Mouse (Mus musculus): Measurements from ENCODE around the gene Atp8a1. TPM values are rescaled to one million over a fixed set of nuclear protein-coding genes. Genes with fewer than 3 reads are reported as not detected.

Gene Atp8a1
- polyA plus RNA-seq (2016; fragmentation: Nextera tagmentation; extraction: Ambion mirVana) = 25.2 and 28.1 TPM in 2 replicates

DNA sequence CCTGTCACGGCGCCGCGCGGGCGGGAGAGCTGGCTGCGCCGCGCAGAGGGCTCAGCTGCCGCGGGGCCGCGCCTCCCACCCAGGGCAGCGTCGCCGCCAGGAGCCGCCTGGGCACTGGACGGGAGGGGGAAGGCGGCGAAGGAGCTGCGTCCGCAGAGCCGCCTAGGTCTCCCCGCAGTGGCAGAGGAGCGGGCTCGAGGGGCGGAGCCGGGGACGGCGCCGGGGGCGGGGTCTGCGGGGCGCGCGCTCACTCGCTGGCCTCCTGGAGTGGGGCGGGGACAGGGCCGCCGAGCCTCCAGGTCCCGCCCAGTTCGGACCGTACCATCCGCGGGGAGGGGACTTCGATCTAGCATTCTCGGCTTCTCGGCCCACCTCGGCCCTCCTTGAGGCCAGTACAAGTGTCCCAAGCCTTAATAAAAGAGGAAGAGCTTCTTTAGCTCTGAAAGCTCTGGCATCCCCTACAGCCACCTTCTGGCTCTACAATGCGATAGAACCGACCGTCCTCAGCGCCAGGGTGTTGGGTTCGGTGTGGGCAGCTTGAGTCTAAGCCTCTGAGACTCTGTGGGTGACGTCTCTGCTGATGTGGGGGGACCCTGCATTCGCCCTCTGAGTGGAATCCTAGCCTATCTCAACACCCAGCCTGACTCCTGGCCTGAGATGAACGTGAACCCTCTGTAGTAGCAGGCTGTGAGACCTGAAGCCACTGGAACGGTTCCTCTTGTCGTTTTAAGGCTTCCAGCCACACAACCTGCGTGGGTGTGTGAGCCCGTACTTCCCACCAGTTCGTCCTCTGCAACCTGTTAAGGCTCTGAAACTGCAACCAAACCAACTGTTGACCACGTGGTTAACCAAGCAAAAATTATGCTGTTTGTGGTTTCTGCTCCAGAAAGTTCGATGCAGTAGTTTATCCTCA is at the start of gene Atp8a1:
Gene Atp8a1, minus strand, starts transcription at position 182 of the 913 bp plus-strand sequence.
- H3K4me1 ChIP-seq = peaks cover 41% of the 10 kb centered on the region
- peak within 1 kb of the TSS; percentile 85 for H3K9ac ChIP-seq

DNA sequence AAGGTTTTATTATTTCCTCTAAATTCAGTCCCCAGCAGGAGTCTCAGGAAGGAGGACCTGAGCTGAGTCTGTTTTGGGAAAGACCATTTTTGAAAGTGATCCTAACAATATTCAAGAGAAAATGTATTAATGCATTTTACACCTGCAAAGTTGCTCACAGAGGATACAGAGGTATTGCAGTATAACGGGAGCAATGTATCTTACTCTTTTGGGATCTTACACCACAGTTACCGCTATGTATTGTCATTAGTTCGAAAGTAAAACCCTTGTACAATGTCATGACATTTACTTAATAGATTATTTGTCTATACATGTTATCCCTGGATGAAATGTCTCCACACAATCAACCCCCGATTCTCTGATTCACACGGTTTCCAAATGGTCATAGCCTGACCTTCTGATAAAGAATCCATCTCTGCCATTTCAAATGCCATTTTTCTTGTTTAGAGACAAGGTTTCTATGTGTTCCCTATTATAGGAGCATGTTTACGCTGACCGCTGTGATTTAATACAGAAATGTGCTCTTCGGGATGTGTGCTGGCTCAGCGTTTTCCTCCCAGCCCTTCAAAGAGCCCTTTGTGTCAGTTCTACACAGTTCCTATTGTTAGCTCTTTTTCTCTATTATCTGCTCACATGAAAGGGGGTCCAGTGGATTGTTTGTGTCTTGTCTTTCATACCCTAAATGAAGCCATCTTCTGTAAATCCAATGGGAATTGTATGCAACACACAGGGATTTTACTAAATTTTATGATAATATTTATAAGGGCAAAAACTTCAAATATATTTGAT is 37.4 kb upstream of the Atp8a1 start:
- H3K4me3 ChIP-seq (replicated peaks) = no peak overlapping the region
- no peaks in the 10 kb centered on the region for H3K36me3 ChIP-seq (replicated peaks)
- 45% methylated on average over 9 of the region's 9 CpGs for WGBS
- no peaks in the 10 kb centered on the region for H3K9me3 ChIP-seq
- peak; percentile 67 for ATAC-seq (ENCODE audit: low FRiP score)
- H3K9ac ChIP-seq = no peak overlapping the region
- H3K4me1 ChIP-seq = peaks cover 10% of the 10 kb centered on the region
- H3K27me3 ChIP-seq = no peaks in the 10 kb centered on the region
- no peak overlapping the region for H3K4me2 ChIP-seq
- no peak overlapping the region for H3K27ac ChIP-seq

More for the DNA sequence above, at the start of gene Atp8a1:
- Histone ChIP-seq H3K9me3 (no peaks in the 10 kb centered on the region), H3K27ac (peak within 1 kb of the TSS; percentile 84), H3K27me3 (no peaks in the 10 kb centered on the region), H3K36me3 (replicated peaks) (no peaks in the 10 kb centered on the region), H3K4me3 (replicated peaks) (peak within 1 kb of the TSS; percentile 88), H3K4me2 (peak within 1 kb of the TSS; percentile 81)
- WGBS = under 1% methylated on average over 56 of the region's 64 CpGs
- ATAC-seq (ENCODE audit: low FRiP score) = peak; percentile 96

DNA sequence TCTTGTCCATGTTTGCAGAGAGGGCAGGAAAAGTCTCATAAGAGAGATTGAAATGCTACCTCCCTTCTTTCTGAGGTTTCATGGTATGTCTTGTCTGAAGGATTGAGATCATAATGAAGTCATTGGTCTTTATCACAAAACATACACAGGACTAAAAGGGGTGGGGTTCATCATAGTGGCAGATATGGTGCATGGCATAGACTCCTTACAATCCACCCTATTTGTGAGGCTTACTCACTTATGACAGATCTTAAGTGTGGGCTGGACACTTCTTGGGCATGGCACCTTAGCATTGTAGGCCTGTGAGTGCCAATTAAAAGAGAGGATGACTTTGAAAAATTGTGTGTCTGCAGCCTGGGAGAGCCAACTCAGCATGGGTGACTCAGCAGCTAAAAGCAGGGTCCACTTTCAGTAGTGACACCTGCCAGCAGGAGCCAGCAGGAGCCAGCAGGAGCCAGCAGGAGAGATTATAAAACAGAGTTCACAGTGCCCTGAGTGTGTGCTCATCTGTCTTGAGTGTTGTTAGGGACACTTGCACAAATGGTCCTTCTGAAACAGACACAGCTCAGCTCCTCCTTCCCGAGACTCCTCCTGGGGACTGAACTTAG is 36.4 kb upstream of the Atp8a1 start:
- WGBS = 61% methylated on average over 1 of the region's 1 CpGs
- ATAC-seq (ENCODE audit: low FRiP score) = 0 out of 2 replicates have a peak, but pooled peaks have one; percentile 27

DNA sequence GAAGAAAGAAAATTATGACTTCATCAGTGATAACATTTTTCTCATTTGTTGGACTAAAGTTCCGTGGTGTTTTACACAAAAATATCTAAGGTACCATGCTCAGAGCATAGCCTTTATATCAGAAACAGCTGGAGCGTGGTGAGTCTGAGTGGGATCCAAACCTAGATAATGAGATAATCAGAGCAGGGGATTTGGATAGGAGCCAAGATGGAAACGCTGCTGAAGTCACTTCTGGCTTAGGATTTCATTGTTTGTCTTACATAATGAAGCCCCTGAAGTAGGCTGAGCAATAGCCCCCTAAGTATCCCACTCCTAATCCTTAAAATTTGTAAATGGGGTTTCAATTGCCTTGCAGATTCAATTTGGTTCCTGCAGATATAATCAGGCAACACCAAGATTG is 24.2 kb upstream of the Atp8a1 start:
- H3K4me2 ChIP-seq = no peak overlapping the region
- H3K4me1 ChIP-seq = peaks cover 5% of the 10 kb centered on the region; the same call in 1 of the 2 replicates
- H3K27ac ChIP-seq = no peak overlapping the region
- no peaks in the 10 kb centered on the region for H3K9me3 ChIP-seq
- H3K4me3 ChIP-seq (replicated peaks) = no peak overlapping the region
- no peaks in the 10 kb centered on the region for H3K27me3 ChIP-seq
- H3K36me3 ChIP-seq (replicated peaks) = no peaks in the 10 kb centered on the region
- 34% methylated on average over 3 of the region's 3 CpGs for WGBS
- no peak overlapping the region for H3K9ac ChIP-seq
- peak; percentile 51; the same call in 1 of the 2 replicates for ATAC-seq (ENCODE audit: low FRiP score)

More for the DNA sequence above, 36.4 kb upstream of the Atp8a1 start:
- Histone ChIP-seq H3K27ac (no peak overlapping the region), H3K36me3 (replicated peaks) (no peaks in the 10 kb centered on the region), H3K4me2 (no peak overlapping the region), H3K9ac (no peak overlapping the region), H3K4me1 (peaks cover 10% of the 10 kb centered on the region), H3K9me3 (no peaks in the 10 kb centered on the region), H3K27me3 (no peaks in the 10 kb centered on the region), H3K4me3 (replicated peaks) (no peak overlapping the region)

DNA sequence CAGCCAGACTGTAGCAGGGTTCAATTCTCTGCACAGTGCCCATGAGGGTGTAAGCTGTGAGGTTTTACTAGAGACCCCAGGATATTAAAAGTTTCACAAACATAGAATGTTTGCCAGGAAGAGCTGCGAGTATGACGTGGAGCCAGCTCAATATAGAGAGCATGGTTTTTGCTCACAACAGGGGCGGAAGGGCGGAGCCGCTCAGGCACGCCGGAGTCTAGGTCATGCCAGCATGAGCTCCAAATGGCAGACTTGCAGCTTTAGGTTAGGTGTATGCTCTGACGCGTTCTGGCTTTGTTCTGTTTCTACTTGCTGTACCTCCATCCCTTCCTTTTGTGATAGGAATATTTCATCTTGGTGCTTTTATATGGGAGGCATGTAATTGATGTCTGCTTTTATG is 19.0 kb upstream of the Atp8a1 start:
- H3K9me3 ChIP-seq = no peaks in the 10 kb centered on the region
- no peak overlapping the region for H3K27ac ChIP-seq
- no peak for ATAC-seq (ENCODE audit: low FRiP score)
- 75% methylated on average over 9 of the region's 9 CpGs for WGBS
- H3K36me3 ChIP-seq (replicated peaks) = no peaks in the 10 kb centered on the region
- no peak overlapping the region for H3K9ac ChIP-seq
- no peak overlapping the region for H3K4me2 ChIP-seq
- H3K4me3 ChIP-seq (replicated peaks) = no peak overlapping the region
- H3K27me3 ChIP-seq = no peaks in the 10 kb centered on the region
- peaks cover 11% of the 10 kb centered on the region; the same call in 1 of the 2 replicates for H3K4me1 ChIP-seq

DNA sequence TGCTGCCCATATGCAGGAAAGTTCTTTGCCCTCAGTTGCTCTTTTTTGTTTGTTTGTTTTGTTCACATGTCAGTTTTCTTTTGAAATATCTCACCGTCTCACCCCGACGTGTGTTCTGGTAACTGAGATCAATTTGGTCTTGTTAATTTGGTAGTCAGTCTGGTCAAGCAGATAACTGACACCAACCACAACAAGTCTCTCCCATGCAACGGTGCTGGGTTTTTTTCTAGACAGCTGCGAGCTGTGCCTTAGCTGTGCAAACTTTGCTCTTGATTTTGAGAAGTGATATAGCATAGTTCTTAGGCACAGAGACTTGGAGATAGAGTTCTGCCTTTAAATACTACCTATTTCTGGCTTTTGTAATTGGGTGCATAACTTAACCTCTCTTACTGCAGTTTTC is 18.4 kb upstream of the Atp8a1 start:
- peaks cover 11% of the 10 kb centered on the region; the same call in 1 of the 2 replicates for H3K4me1 ChIP-seq
- H3K4me2 ChIP-seq = no peak overlapping the region
- no peak for ATAC-seq (ENCODE audit: low FRiP score)
- H3K36me3 ChIP-seq (replicated peaks) = no peaks in the 10 kb centered on the region
- H3K27me3 ChIP-seq = no peaks in the 10 kb centered on the region
- no peak overlapping the region for H3K4me3 ChIP-seq (replicated peaks)
- H3K27ac ChIP-seq = no peak overlapping the region
- 70% methylated on average over 5 of the region's 5 CpGs for WGBS
- H3K9ac ChIP-seq = no peak overlapping the region
- no peaks in the 10 kb centered on the region for H3K9me3 ChIP-seq

DNA sequence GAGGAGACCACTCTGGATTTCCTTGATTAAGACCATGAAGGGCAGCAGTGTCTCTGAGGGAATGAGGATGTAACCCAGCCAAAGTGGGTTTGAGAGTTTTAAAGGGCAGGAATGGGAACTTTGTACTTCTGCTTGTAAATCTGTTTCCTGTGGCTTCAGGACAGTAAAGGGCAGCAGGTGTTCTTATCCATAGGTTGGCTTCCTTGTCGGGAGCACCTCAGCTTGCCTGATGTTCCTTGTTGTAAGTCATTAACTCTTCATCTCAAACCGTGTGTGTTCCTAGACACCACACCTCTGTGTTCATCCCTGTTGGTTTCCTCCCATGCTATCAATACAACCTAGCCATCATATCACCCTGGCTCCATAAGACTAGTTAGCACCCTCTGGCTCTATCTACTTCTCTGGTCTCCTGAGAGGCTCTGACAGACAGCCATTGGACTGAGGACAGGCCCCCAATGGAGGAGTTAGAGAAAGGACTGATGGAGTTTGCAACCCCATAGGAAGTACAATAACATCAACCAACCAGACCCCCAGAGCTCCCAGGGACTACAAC is 17.4 kb upstream of the Atp8a1 start:
- Histone ChIP-seq H3K9me3 (no peaks in the 10 kb centered on the region), H3K36me3 (replicated peaks) (no peaks in the 10 kb centered on the region), H3K27me3 (no peaks in the 10 kb centered on the region), H3K27ac (no peak overlapping the region), H3K4me1 (peaks cover 11% of the 10 kb centered on the region; the same call in 1 of the 2 replicates), H3K4me2 (peak overlapping the region; percentile 30; the same call in 1 of the 2 replicates), H3K9ac (no peak overlapping the region), H3K4me3 (replicated peaks) (no peak overlapping the region)
- 85% methylated on average over 2 of the region's 2 CpGs for WGBS
- ATAC-seq (ENCODE audit: low FRiP score) = no peak

DNA sequence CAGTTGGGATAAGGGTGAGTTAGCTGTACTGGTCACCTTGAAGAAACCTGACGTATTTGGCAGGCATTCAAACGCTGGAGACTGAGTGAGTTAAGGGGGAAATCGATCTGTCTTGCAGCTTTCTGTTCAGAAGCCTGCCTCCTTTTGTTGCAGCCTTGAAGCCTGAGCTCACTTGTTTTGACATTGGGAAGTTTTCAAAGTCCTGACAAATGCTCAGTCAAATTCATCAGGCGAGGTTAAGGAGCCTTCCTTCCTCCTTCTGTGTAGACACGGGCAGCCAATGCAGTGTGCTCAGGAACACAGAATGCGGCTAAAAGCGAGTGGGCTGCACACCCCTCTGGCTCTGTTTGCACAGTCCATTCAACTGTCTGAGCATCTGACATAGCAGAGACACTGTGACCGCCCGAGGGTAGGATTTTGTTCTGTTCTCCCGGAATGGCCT is 16.7 kb upstream of the Atp8a1 start:
- no peak overlapping the region for H3K9ac ChIP-seq
- peaks cover 11% of the 10 kb centered on the region; the same call in 1 of the 2 replicates for H3K4me1 ChIP-seq
- no peak overlapping the region for H3K4me3 ChIP-seq (replicated peaks)
- H3K27ac ChIP-seq = no peak overlapping the region
- H3K27me3 ChIP-seq = no peaks in the 10 kb centered on the region
- no peaks in the 10 kb centered on the region for H3K9me3 ChIP-seq
- no peaks in the 10 kb centered on the region for H3K36me3 ChIP-seq (replicated peaks)
- peak; percentile 54; the same call in 1 of the 2 replicates for ATAC-seq (ENCODE audit: low FRiP score)
- WGBS = 25% methylated on average over 10 of the region's 10 CpGs
- H3K4me2 ChIP-seq = peak overlapping the region; percentile 30

DNA sequence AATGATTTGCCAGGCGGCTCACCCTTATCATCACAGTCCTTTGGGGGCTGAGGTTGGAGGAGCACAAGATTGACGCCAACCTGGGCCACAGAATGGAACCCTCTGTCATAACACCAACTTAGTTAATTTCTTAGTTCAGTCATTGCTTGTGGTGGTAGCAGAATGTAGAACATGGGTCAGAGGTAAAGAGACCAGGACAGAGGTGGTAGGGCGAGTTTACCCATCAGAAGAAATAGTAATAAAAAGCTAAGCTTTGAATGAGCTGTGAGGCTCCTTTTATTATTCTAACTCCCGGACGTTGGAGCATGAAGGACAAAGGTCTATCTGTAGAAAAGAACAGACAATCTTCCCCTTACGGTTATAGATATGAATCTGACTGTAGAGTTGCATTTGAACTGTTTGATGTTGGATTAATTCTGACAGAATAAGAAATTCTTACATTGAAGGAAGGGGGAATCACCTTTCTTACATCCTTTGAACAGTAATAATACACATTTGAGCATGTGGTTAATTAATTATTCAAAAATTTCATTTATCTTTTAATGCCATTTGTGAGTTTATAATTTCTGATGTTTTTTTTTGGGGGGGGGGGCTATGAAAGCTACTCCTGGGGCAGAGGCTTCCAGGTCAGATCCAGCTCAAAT is 7.9 kb upstream of the Atp8a1 start:
- Histone ChIP-seq H3K9me3 (no peaks in the 10 kb centered on the region), H3K27ac (no peak overlapping the region), H3K4me2 (no peak overlapping the region), H3K27me3 (no peaks in the 10 kb centered on the region), H3K4me1 (no peaks in the 10 kb centered on the region), H3K4me3 (replicated peaks) (no peak overlapping the region), H3K9ac (no peak overlapping the region), H3K36me3 (replicated peaks) (no peaks in the 10 kb centered on the region)
- WGBS = 83% methylated on average over 6 of the region's 6 CpGs
- no peak for ATAC-seq (ENCODE audit: low FRiP score)

DNA sequence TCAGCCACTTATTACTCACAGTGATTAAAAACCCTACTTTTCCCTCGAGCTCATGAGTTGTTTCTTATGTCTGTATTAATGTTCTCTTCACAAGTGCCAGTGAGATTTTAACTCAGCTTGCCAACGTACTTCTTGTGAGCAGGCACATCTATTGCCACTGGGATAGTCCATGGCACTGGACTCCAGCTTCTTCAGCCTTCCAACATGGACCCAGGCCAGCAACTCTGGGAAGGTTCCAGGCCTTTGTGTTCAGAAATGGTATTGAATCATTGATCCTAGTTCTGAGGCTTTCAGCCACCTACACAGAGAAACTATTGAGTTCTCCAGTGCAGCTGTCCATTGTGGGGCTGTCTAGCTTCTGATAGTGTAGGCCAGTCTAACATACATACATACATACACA is 5.6 kb upstream of the Atp8a1 start:
- Histone ChIP-seq H3K9me3 (no peaks in the 10 kb centered on the region), H3K27ac (no peak overlapping the region), H3K4me3 (replicated peaks) (no peak overlapping the region), H3K27me3 (no peaks in the 10 kb centered on the region), H3K9ac (no peak overlapping the region), H3K36me3 (replicated peaks) (no peaks in the 10 kb centered on the region), H3K4me1 (peaks cover 9% of the 10 kb centered on the region), H3K4me2 (no peak overlapping the region)
- 80% methylated on average over 2 of the region's 2 CpGs for WGBS
- no peak for ATAC-seq (ENCODE audit: low FRiP score)

DNA sequence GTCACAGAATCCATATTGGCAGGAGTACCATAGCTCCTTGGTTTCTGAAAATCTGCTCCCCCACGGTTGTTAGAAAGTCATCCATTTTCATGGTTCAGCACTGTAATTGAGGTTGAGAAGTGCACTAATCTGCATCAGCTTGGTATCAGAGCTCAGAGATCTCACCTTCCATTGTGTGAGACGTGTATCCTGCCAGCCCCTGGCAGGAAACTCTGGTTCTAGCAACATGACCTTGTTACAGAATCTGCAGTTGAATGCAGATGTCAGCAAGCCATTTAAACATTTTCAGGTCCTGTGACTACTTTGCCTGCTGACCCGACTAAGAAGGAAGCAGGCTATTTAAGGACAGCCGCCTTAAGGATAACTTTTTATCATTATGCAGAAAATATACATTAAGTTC is 2.2 kb upstream of the Atp8a1 start:
- no peaks in the 10 kb centered on the region for H3K36me3 ChIP-seq (replicated peaks)
- H3K27me3 ChIP-seq = no peaks in the 10 kb centered on the region
- no peak overlapping the region for H3K9ac ChIP-seq
- 79% methylated on average over 4 of the region's 4 CpGs for WGBS
- no peak overlapping the region for H3K4me3 ChIP-seq (replicated peaks)
- no peak for ATAC-seq (ENCODE audit: low FRiP score)
- H3K27ac ChIP-seq = no peak overlapping the region
- H3K9me3 ChIP-seq = no peaks in the 10 kb centered on the region
- peaks cover 32% of the 10 kb centered on the region for H3K4me1 ChIP-seq
- no peak overlapping the region for H3K4me2 ChIP-seq
